Mouse (Mus musculus): ENCODE data around the gene Rps6ka2. TPM values are rescaled to one million over a fixed set of nuclear protein-coding genes. Genes with fewer than 3 reads are reported as not detected.
"Not testable (repeated sequence)": the region's sequence is repeated elsewhere in the genome, so short reads cannot be mapped to it uniquely, and the experiment has no call there.

The Rps6ka2 gene
- total RNA-seq, 2 experiments from 2014 or later: 33.4 to 37.4 TPM

DNA sequence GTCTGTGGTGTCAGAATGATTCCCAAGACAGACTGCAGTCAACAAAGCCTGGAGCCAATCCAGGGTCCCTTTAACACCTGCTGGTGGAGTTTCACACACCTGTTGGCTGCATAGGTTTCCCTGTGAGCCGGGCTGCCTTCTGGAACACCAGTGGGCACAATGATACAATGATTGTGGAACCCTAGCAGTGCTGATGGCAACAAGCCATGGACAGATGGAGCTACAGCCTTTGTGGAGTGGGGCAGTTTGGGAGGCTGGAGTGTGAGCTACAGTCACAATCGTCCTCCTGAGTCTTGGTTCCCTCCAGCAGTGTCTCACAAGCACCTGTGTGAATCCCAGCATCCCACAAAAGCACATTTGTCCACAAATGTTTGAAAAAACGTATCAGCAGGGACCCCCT is 178.8 kb downstream of the Rps6ka2 start:
- DNase-seq (ENCODE audit: low spot score in 2 of 2): not testable (repeated sequence)

DNA sequence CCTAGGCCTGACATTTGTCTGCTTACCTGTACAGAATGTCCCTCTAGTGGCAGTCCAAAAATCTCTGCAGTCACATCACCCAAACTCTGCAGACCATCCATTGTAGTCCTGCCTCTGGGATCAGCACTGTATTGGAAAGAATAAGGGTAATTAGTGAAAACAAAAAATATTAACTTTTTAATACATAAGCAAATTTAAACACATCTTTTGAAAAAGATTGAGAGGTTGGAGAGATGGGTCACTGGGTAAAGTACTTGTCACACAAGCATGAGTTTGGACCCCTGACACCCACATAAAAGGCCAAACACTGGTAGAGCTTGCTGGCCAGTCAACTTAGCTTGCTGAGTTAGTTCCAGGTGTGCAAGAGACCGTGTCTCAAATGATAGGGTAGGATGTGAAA is 182.7 kb downstream of the Rps6ka2 start, which contains the start of gene Ttll2:
Ttll2 (minus strand) TSS at position 101 of the 400 bp plus-strand sequence.
- not testable (repeated sequence) for DNase-seq (ENCODE audit: low spot score in 2 of 2)

Other genes starting within 250 kb of the Rps6ka2 start
- 10 to 100 TPM; 30.1 to 30.9 TPM for gene Rsph3b, start 221.4 kb upstream of the Rps6ka2 start, total RNA-seq (2021)
- gene Tagap1, start 209.0 kb upstream of the Rps6ka2 start, total RNA-seq (2021): 10 to 100 TPM; 28.3 to 29.3 TPM
- 10 to 100 TPM; 41.6 to 42.7 TPM for gene Rnaset2b, start 199.5 kb upstream of the Rps6ka2 start, total RNA-seq (2021)
- gene Gm49721, start 191.2 kb upstream of the Rps6ka2 start, total RNA-seq (2021): under 1 TPM; 0.13 to 0.45 TPM
- gene Gm1604a, start 144.5 kb upstream of the Rps6ka2 start, total RNA-seq (2021): 1 to 10 TPM in 1 of 2 experiments, under 1 TPM in 1; 0.96 to 1.6 TPM
- gene Tcp10a, start 154.5 kb downstream of the Rps6ka2 start, total RNA-seq (2021): under 1 TPM in 1 of 2 experiments, not detected in 1; 0.22 TPM
- not detected for gene Ttll2, start 182.6 kb downstream of the Rps6ka2 start, total RNA-seq (2021)
- not detected for gene Gm49630, start 201.9 kb downstream of the Rps6ka2 start, total RNA-seq (2021)
- under 1 TPM in 1 of 2 experiments, not detected in 1; 0.13 TPM for gene Unc93a2, start 215.3 kb downstream of the Rps6ka2 start, total RNA-seq (2021)

All from layer of hippocampus, adult 18-20 months (tissue).